Mouse (Mus musculus) kidney, postnatal 10 days (tissue): ENCODE measurements around the gene Zfp524.
A peak's percentile ranks its signal among the peaks of the same experiment; 100 is the strongest.
"Not testable (repeated sequence)": the region's sequence is repeated elsewhere in the genome, so short reads cannot be mapped to it uniquely, and the experiment has no call there.

Source experiments
- DNase-seq: peaks from one replicate; pipeline ENCODE4 v3.0.0; 2021; ENCODE audit warnings: mixed read lengths

Gene Zfp524

GRCm38 (mm10) chr7:5016920-5017319, 2.7 kb downstream of the Zfp524 start:
- no peak for DNase-seq

- peak; percentile 42 for DNase-seq
Measured at GRCm38 (mm10) chr7:5017352-5017751, 3.1 kb downstream of the Zfp524 start.

- no peak for DNase-seq
Measured at GRCm38 (mm10) chr7:5017931-5018330, 3.7 kb downstream of the Zfp524 start.

DNA sequence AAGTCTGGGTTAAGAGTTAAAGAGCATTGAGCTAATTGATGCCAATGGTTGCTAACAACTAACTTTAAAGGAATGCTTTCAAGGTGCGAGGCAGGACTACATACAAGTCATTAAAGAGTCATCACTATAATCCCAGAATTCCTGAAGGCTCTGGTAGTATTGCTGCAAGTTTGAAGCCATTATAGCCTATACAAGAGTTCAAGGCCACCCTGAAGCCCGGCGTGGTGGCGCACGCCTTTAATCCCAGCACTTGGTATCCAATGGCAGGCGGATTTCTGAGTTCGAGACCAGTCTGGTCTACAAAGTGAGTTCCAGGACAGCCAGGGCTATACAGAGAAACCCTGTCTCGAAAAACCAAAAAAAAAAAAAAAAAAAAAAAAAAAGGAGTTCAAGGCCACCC, 5.4 kb downstream of the Zfp524 start:
- DNase-seq = not testable (repeated sequence)

DNA sequence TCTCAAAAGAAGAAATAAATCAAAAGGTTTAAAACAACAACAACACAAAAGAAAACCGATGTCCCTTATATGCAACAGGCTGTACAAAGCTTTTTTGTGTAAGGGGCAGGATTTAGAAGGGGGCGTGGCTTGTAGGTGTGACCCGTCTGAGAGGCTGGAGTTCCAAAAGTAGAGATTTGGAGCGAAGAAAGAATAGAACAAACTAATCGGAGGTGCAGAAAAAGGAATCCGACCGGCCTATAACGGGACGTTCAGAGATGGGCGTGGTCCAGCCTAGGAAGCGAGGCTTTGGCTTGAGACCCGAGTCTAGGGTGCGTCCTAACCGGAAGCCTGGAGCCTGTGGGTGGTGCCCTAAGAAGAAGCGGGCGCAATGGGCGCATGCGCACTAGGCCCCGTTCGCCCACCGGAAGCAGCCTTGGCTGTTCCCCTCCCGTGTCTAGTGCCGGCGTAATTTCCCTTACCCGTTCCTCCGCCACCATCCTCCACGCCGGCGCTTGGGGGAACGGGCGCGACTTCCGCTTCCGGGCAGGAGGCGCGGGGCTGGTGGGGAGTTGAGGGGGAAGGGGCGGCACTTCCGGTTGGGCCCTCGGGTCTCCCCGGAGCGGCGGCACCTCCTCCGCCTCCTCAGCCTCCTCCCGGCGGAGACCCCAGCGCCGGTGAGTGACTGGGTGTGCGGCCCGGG, 5.9 kb downstream of the Zfp524 start, which contains the start of the genes Zfp865 and Ccdc106:
Gene Zfp865, plus strand, starts transcription at position 377 of the 682 bp plus-strand sequence.
Gene Ccdc106, plus strand, starts transcription at position 554 of the 682 bp plus-strand sequence.
- DNase-seq = peak; percentile 100

DNA sequence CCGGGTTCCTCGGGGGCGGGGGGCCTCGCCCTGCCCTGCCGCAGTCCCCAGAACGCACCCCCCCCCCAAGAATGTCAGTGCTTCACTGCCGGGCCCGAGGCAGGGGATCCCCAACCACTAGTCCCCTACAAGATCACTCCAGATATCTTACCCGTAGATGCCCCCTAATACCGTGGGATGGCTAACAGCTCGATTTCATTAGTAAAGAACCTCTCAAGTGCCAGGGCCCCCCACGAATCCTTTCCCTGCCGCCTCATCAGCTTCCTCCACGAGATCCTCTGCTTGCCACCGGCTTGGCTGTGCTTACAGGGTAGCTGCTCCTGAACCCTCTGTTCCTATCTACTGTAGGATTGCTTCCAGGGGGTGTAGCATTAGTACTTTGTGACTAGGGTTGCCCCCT, 6.5 kb downstream of the Zfp524 start:
- no peak for DNase-seq

- DNase-seq = peak; percentile 27
Measured at GRCm38 (mm10) chr7:5021197-5021596, 7.0 kb downstream of the Zfp524 start.

- no peak for DNase-seq
Measured at GRCm38 (mm10) chr7:5029543-5029942, 15.3 kb downstream of the Zfp524 start.

DNA sequence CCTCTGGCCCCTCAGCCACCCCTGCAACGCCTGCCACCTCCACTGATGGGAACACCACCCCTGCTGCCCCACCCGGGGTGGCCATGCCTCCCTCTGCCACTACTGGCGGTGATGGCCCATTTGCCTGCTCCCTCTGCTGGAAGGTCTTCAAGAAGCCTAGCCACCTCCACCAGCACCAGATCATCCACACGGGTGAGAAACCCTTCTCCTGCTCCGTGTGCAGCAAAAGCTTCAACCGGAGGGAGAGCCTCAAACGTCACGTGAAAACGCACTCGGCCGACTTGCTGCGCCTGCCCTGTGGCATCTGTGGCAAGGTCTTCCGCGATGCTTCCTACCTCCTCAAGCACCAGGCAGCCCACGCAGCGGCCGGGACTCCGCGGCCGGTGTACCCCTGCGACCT, 15.7 kb downstream of the Zfp524 start:
- DNase-seq = no peak

- DNase-seq = no peak
Measured at GRCm38 (mm10) chr7:5030554-5031275, 16.5 kb downstream of the Zfp524 start.

- DNase-seq = no peak
Measured at GRCm38 (mm10) chr7:5031496-5031895, 17.3 kb downstream of the Zfp524 start.

DNA sequence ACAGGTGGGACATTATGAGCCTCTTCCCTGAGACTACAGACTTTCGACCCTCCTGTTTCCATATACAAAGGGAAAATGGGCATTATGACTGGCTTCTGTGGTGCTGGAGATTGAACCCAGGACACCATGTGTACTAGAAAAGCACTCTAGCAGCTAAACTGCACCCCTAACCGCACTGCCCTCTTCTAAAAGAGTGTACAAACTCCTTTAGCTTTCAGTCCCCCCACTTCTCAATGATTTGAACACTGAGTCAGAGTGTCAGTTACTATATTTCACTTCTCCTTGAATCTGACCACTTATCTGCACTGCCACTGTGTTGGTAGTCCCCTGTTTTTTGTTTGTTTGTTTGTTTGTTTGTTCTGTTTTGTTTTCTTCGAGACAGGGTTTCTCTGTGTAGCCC, 19.6 kb downstream of the Zfp524 start, which contains the start of gene 4632433K11Rik:
Gene 4632433K11Rik, plus strand, starts transcription at position 301 of the 400 bp plus-strand sequence.
- DNase-seq = no peak

GRCm38 (mm10) chr7:5035628-5036027, 21.4 kb downstream of the Zfp524 start:
- DNase-seq = no peak

GRCm38 (mm10) chr7:5036136-5036535, 21.9 kb downstream of the Zfp524 start:
- no peak for DNase-seq

GRCm38 (mm10) chr7:5037026-5037425, 22.8 kb downstream of the Zfp524 start:
- DNase-seq = no peak

DNA sequence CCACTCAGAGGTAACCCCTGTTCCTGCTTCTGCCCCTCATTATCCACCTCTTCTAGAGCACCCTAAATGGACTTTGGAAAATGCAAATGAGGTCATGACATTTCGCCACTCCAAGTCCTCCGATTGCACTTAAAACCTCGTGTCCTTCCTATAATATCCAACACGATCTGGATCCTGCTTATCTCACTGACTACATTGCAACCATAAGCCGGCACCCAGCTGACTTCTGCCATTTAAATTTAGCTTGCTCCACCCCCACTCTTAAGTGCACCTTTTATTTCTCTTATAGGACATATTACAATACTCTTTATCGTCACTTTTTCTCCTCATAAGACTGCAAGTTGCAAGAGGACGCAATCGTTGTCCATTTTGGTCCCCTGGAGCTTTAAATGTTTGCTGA, 23.3 kb downstream of the Zfp524 start:
- DNase-seq = no peak

DNA sequence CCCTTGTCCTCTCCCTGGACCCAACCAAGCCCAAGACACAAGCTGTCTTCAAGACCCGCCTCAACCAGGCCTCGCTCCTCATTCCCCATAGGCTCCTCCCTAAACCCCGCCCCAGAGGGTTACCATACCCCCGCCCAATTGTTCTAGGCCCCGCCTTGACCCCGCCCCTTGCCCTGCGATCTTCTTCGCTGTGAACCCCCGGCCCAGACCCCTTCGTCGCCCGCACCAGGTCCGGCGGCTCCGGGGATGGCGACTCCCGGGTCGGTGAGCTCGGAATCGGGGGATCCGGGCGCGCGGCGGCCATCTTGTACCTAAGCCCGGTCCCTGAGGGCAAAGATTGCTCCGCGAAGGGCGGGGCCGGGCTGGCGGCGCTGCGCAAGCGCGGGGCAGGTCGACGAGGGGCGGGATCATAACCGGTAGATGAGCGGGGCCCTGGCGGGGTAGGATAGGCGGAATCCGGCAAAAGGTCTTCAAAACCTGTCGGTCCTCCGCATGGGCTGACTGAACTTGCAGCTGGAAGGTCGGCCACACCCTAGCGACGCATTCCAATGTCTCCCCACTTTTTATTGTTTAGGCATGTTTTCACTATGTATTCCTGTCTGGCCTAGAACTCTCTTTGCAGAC, 24.0 kb downstream of the Zfp524 start, which contains the start of gene Zfp784:
Gene Zfp784, minus strand, starts transcription at position 338 of the 624 bp plus-strand sequence.
- peak; percentile 96 for DNase-seq

- DNase-seq = no peak
Measured at GRCm38 (mm10) chr7:5038940-5039339, 24.7 kb downstream of the Zfp524 start.

GRCm38 (mm10) chr7:5044981-5045380, 30.8 kb downstream of the Zfp524 start:
- DNase-seq = no peak

- no peak for DNase-seq
Measured at GRCm38 (mm10) chr7:5046112-5046511, 31.9 kb downstream of the Zfp524 start.

GRCm38 (mm10) chr7:5047313-5047712, 33.1 kb downstream of the Zfp524 start:
- DNase-seq = no peak

DNA sequence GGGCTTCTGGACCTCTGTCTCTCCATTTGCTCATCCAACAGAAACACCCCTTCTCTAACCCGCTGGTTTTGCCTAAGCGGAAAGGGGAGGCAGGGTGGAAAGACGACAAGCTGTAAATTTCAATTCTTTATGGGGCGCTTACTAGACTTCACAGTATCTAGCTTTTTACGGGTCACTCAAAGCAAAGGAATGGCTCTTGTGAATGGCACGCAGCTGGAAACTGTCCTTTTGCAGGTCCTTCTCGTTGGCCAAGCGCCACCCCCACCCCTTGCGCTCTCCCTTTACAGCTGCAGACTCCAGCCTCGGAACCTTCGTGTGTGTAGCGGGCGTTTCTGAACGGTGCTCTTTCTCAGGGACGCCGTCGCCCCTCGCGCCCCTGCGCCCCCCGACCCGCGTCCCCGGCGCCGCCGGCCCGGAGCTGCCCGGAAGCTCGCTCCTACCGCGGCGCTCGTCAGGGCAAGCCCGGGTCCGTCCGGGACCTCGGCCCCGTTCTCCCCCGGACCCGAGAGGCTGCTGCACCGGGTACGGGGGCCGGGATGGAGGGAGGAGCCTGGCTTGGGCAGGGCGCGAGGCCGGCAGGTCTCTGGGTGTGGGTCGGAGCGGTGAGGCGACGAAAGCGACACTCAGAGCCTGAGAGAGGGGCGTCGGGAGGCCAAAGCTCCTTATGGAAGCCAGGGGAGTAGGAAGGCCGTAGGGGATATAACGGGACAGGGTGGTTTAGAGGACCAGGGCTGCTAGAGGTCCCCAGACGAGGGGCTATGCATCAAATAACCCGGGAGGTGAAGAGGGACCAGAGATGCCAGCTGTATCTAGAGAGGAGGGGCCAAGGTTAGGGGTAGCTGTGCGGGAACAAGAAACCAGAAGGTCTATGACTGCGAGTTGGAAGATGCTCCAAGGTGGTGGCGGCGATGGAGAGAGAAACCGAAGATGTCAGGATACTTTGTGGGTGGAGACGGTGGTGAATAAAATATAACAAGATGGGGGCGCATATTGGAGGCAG, 37.3 kb downstream of the Zfp524 start, which contains the start of gene Zfp580:
Gene Zfp580, plus strand, starts transcription at position 346 of the 1,000 bp plus-strand sequence.
- peak; percentile 86 for DNase-seq
